Comparison of ENCODE assay signal across 8 mouse cellular contexts in genomic region chr17:83351601-83352413, GRCm38 (mm10). TPM values are rescaled to one million over a fixed set of nuclear protein-coding genes. Genes with fewer than 3 reads are reported as not detected.
DNase-seq lines count a peak whose midpoint lies in the region; ATAC-seq and TF ChIP-seq lines count a peak whose summit lies in the region.

No protein-coding gene starts in this region.

- no peaks in the 10 kb centered on the region for H3K36me3 ChIP-seq in forebrain, embryonic 16.5 days (ENCODE audit: control insufficient read depth, insufficient read depth)
- H3K36me3 ChIP-seq in intestine, postnatal 0 days (ENCODE audit: control insufficient read depth, insufficient read depth): no peaks in the 10 kb centered on the region

- peaks cover 18% of the 10 kb centered on the region for H3K4me1 ChIP-seq in lung, adult 2 months (ENCODE audit: control insufficient read depth, insufficient read depth, low read length)
- H3K4me1 ChIP-seq in forebrain, embryonic 16.5 days (replicated peaks; ENCODE audit: control insufficient read depth, insufficient read depth, low read length): peaks cover 10% of the 10 kb centered on the region
- H3K4me1 ChIP-seq in intestine, postnatal 0 days (replicated peaks; ENCODE audit: control insufficient read depth, insufficient read depth, low read length): 0 out of 2 replicates have a peak, but pooled peaks cover 10% of the 10 kb centered on the region

- no peak for ATAC-seq in forebrain, embryonic 16.5 days
- no peak for ATAC-seq in intestine, postnatal 0 days

- 7% methylated on average over 13 of the region's 13 CpGs for WGBS in lung, adult 2 months
- 6% methylated on average over 13 of the region's 13 CpGs for WGBS in forebrain, embryonic 16.5 days
- WGBS in intestine, postnatal 0 days: 2% methylated on average over 13 of the region's 13 CpGs

- no peak for TF ChIP-seq POLR2A in lung, adult 2 months (IDR thresholded peaks at IDR 0.05; ENCODE audit: borderline replicate concordance, extremely low read depth, low read depth, low read length)

- H3K27ac ChIP-seq in forebrain, embryonic 16.5 days (ENCODE audit: low read length): no peak overlapping the region
- H3K27ac ChIP-seq in intestine, postnatal 0 days (ENCODE audit: low read depth, low read length): peak overlapping the region; percentile 89

- no peak for TF ChIP-seq CTCF in lung, adult 2 months (IDR thresholded peaks at IDR 0.05; ENCODE audit: insufficient read depth, low read length)
- TF ChIP-seq CTCF in intestine, postnatal 0 days (IDR thresholded peaks at IDR 0.05; ENCODE audit: low read depth): no peak

- peak overlapping the region; percentile 63 for H3K4me3 ChIP-seq in lung, adult 2 months (replicated peaks; ENCODE audit: extremely low read depth, low read depth, low read length)
- H3K4me3 ChIP-seq in forebrain, embryonic 16.5 days (replicated peaks; ENCODE audit: low read length): peak overlapping the region; percentile 81
- H3K4me3 ChIP-seq in intestine, postnatal 0 days (ENCODE audit: low read depth, low read length): peak overlapping the region; percentile 96

- no peaks in the 10 kb centered on the region for H3K9me3 ChIP-seq in forebrain, embryonic 16.5 days (ENCODE audit: control insufficient read depth, low read length)
- no peaks in the 10 kb centered on the region for H3K9me3 ChIP-seq in intestine, postnatal 0 days (ENCODE audit: control insufficient read depth)

- peak; percentile 39 for DNase-seq in lung, adult 2 months
- no peak for DNase-seq in lung, adult 18-20 months
- peak; percentile 39 for DNase-seq in adipocyte (ENCODE audit: low spot score)
- peak; percentile 56 for DNase-seq in naive thymus-derived CD4-positive, alpha-beta T cell, adult 2 months (ENCODE audit: low read depth)
- no peak for DNase-seq in ovary, postnatal 36 days (ENCODE audit: low spot score)
- DNase-seq in kidney, adult 11 months: no peak

- no peaks in the 10 kb centered on the region for H3K27me3 ChIP-seq in forebrain, embryonic 16.5 days (replicated peaks; ENCODE audit: control insufficient read depth, insufficient read depth, low read length)
- no peaks in the 10 kb centered on the region for H3K27me3 ChIP-seq in intestine, postnatal 0 days (replicated peaks; ENCODE audit: control insufficient read depth, insufficient read depth, low read length)

- peak overlapping the region; percentile 75 for H3K4me2 ChIP-seq in forebrain, embryonic 16.5 days (ENCODE audit: low read length)
- H3K4me2 ChIP-seq in intestine, postnatal 0 days (replicated peaks; ENCODE audit: low read depth): peak overlapping the region; percentile 84

- peak overlapping the region; percentile 87 for H3K9ac ChIP-seq in forebrain, embryonic 16.5 days (replicated peaks; ENCODE audit: low read depth, low read length)
- peak overlapping the region; percentile 94 for H3K9ac ChIP-seq in intestine, postnatal 0 days (ENCODE audit: low read depth, low read length)

RNA-seq across cellular contexts. Expression of gene Eml4, which starts 1.1 kb away (rescaled TPM):
- polyA plus RNA-seq in lung, adult 2 months (2012; rRNA removed): 6.9 and 10.6 TPM in 2 replicates
- polyA plus RNA-seq in forebrain, embryonic 16.5 days (2015; fragmentation: Nextera tagmentation; extraction: Ambion mirVana): 31.7 and 33.9 TPM in 2 replicates
- 13.2 and 15.0 TPM in 2 replicates for polyA plus RNA-seq in intestine, postnatal 0 days (2015; fragmentation: Nextera tagmentation; extraction: Ambion mirVana)

Comparison
In these comparisons a context has a peak if more than half of its experiments do, and no peak if none do; other contexts are left out.
1. DNase-seq: peak in lung, adult 2 months (single experiment), adipocyte (single experiment) and naive thymus-derived CD4-positive, alpha-beta T cell, adult 2 months (single experiment); none in lung, adult 18-20 months (0 of 2), ovary, postnatal 36 days (single experiment) and kidney, adult 11 months (single experiment).
2. Peak in every context shown above with its lines, with median percentiles within 50 percentile points of each other: H3K4me3 ChIP-seq.